Mouse (Mus musculus): Measurements from ENCODE around the gene Itga5.
"Not testable (repeated sequence)": the region's sequence is repeated elsewhere in the genome, so short reads cannot be mapped to it uniquely, and the experiment has no call there.

Itga5 gene

GRCm38 (mm10) chr15:103366376-103367149, at the start of gene Itga5:
Gene Itga5 (minus strand): TSS chr15:103366763.
- in situ Hi-C loops (cut with MboI; ENCODE audit: low sequenced_read_pairs), result no loop called here

DNA sequence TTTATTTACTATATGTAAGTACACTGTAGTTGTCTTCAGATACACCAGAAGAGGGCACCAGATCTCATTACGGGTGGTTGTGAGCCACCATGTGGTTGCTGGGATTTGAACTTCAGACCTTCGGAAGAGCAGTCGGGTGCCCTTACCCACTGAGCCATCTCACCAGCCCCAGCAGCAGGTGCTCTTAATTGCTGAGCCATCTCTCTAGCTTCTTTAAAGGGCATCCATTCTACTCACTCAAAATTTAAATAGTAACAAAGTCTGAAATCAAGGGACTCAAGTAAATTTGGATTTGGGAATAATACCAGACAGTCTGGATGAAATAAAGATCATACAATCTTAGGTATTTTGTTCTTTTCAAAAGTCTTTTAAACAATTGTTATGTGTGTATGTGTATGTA, 39.0 kb upstream of the Itga5 start:
- in situ Hi-C loops (cut with MboI; ENCODE audit: low sequenced_read_pairs), result not testable (repeated sequence)

DNA sequence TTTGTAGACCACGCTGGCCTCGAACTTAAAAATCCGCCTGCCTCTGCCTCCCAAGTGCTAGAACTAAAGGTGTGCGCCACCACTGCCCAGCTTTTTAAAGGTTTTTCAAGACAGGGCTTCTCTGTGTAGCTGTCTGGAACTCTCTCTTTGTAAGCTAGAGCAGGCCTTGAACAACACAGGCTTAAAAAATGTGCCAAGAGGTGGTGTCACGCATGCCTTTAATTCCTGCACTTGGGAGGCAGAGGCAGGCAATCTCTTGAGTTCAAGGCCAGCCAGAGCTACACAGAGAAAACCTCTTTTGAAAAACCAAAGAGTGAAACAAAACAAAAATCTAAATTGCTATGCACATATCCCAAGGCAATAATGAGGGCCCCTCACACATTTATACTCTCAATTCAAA, 34.8 kb upstream of the Itga5 start:
- in situ Hi-C loops (cut with MboI; ENCODE audit: low sequenced_read_pairs), result no loop called here

DNA sequence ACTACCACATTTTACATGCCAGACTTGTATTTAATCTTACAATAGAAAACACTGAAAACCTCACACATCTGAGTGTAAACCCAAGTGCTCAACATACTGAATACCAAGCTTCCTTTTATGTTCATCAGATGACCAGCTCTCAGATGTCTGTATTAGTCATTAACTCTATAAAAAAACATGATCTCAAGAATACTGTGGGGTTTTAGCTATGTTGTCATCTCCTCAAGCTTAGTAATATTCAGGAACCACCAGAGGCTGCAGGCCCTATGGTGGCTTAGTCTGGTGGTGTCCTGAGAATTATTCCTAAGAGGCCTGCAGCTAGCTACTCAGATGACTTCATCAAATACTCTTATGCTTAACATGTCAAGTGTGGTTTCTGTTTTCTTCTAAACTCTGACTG, 27.0 kb upstream of the Itga5 start:
- in situ Hi-C loops (cut with MboI; ENCODE audit: low sequenced_read_pairs), result no loop called here

DNA sequence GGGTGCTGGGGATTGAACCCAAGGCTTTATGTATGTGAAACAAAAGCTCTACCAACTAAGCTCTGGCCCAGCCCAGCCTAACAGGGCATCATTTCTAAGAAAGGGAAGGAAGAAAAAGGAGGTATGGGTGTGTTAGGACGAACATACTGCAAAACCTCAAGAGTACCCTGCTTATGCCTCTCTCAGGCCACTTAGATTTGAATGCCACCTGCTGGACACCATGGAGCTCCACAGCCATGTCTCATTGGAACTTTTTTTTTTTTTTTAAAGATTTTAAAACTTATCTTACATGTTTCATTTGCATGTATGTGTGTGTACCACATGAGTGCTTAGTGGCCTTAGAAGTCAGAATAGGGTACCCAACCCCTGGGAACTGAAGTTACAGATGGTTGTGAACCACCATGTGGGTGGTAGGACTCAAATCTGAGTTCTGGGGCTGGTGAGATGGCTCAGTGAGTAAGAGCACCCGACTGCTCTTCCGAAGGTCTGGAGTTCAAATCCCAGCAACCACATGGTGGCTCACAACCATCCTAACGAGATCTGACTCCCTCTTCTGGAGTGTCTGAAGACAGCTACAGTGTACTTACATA, 22.1 kb upstream of the Itga5 start:
- in situ Hi-C loops (cut with MboI; ENCODE audit: low sequenced_read_pairs), result loop anchor here (5.0 kb wide), 1 partner anchor 36 kb away; no protein-coding TSS in a partner anchor

DNA sequence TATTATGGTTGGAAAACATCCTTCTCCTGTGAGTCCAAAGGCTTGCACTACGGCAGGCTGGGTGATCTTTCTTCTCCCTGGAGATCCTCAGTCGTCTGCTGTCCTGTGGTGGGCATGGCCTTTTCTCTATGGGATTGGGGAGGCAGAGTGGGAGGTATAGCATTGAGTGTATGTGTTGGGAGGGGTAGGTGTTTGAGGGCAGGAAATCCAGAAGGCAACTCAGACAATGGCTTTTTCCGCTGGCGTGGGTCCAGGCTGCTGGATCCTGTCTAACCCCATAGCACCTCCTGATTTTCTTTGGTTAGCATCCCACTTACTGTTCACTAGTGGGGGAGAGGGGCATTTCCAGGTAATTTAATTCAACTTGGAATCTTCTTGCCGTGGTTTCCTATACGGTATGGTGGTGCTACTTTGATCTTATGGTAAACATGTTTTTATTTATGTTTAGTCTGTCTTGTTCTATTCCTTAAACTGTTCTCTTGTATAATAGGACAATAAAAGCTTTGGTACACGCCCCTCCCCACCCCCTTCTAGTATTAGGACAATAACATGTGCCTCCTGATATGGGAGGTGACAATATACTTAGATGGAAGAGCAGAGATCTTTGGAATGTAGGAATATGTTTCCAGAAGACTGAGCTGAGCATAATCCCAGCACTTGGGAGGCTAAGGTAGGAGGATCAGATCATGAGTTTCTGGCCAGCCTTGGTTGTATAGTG, 17.4 kb upstream of the Itga5 start:
- in situ Hi-C loops (cut with MboI; ENCODE audit: low sequenced_read_pairs), result no loop called here

DNA sequence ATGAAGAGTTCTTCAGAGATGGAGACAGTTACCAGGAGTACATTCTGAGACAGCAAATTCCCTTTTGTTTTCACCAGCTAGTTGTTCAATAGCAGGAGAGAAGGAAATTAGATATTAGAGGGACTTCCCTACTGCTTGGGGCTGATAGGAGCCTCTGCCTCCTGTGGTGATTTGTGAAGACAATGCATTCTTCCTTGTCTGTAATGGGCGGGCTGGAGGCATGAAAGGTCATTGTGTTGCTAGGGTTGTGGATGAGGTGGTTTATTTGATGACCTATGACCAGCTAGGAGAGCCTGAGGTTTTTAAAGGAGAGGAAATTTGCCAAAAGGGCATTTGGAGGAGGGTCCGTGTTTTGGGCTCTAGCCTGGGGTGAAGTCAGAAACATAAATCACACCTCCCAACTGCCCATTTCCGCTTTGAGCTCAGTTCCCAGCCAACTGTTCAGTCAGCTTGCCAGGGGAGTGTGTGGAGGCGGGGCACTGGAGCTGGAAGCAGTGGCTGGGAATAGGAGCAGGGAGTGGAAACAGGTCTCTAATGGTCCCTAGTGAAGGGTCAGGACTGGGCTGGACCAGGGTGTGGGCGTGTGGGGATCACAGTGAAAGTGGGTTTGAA, 16.3 kb upstream of the Itga5 start:
- in situ Hi-C loops (cut with MboI; ENCODE audit: low sequenced_read_pairs), result no loop called here

- in situ Hi-C loops (cut with MboI; ENCODE audit: low sequenced_read_pairs), result no loop called here
These were observed 15.5 kb upstream of the Itga5 start for GRCm38 (mm10) chr15:103382075-103382474.

DNA sequence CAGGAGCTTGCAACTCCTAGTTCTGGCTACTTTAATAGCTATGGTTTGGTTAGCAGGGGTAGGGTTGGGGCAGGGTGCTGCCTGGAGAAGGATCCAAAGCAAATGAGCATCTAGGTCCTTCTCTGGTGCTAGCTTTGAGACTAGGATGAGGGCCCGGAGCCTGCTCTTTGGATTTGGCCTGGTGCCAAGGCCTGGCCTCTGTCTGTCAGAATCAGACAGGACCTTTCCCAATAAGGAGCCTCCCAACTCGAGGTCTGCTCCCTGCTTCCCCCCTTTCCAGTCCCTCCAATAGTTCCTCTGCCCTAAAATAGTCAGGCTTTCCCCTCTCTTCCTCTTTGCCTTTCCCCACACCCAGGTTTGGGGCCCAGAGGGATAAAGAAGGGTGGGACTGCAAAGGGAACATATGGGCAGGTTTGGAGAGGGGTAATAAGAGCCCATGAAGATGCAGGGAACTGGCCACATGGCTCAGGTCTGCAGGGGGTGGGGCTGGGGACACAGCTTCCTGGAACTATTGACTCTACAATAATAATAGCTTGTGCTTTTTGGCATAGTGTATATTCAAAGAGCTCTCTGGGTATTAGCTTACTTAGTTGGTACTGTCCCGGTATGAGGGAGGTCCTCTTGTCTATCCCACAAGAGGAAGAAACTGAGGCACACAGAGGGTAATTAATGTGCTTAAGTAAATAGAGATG, 12.2 kb upstream of the Itga5 start:
- in situ Hi-C loops (cut with MboI; ENCODE audit: low sequenced_read_pairs), result no loop called here

DNA sequence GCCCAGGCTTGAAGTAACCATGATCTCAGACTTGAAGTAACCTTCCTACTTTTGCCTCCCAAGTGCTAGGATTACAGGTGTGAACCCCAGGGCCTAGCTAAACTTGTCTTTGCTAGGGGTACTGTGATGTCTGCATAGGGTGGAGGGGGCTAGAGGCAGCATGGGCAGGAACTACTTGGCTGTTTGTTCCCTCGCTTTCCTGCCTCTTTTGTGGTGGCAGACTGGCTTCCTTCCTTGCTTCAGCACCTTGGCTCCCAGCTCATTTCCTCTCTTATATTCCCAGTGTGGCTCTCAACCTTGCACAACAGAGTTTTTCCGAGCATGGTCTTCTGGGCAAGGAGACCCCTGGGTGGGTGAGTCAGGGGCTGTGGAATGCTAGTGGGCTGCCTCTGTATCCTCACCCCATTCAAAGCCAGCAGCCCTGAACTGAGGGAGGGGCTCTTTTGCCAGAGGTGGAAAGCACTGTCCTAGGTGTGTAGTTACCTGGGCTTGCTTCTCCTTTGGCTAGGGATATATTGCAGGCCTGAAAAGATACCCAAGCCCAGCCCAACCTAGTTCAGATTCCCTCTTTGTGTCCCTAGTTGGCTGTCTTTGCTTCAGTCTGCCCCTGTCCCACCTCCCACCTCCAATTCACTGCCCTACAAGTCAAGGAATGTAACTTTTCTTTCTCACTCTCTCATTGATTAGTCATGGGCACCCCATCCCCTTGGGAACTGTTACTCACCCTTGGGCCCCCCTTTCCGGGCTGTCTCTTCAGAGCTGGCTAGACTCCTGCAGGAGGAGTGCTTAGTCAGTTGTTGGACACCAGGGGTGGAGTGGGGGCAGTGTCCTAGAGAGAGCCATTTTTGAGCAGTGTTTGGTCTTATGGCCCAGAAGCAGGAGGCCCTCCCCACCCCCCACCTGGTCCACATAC, 11.4 kb upstream of the Itga5 start:
- in situ Hi-C loops (cut with MboI; ENCODE audit: low sequenced_read_pairs), result no loop called here

DNA sequence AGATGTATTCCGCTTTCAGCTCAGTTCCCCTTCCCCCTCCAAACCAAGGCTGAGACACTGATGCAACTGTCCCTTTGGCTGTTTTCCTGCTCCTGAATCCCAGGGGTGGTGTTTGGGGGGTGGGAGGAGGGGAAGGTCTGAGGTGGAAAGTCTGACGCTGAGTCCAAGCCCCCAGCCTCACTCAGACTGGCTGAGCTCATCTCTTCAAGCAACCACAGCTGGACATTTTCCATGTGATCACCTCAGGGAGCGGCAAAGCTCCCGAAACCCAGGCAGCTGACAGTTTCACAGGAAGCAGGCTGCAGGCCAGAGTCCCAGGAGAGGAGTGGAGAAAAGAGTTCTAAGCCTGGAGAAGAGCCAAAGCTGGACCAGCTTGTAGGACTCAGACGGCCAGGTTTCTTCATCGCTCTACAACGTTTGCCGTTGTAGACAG, 10.3 kb upstream of the Itga5 start:
- in situ Hi-C loops (cut with MboI; ENCODE audit: low sequenced_read_pairs), result no loop called here

DNA sequence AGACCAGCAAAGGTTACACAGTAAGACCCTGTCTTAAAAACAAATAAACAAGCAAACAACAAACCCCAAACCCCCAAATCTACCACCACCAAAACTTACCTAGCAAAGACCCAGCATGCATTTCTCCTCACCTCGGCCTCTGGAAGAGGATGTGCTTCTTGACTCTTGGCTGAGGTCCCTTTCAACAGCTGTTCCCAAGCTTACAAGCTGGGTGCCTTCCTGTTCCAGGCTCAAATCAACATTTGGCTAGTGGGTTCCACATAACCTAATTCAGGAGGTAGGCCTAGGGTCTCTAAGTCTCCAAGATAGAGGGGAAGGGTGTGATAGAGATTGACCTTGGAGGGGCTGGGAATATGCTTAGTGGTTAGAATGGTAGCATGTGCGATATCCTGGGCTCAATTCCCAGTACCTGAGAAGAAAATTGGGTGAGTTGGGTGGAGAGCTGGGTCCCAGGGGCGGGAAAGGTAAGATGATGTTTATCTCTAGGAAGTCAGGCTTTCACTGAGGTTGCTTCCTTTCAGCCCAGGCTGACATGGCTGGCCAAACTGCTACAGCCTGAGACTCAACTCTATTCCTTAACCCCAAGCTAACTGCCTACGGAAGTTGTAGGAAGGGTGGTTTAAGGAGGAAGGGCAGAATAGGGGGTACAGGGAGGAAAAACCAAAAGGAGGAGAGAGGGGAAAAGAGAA, 8.7 kb upstream of the Itga5 start:
- in situ Hi-C loops (cut with MboI; ENCODE audit: low sequenced_read_pairs), result no loop called here

GRCm38 (mm10) chr15:103372461-103372860, 5.9 kb upstream of the Itga5 start:
- in situ Hi-C loops (cut with MboI; ENCODE audit: low sequenced_read_pairs), result no loop called here

DNA sequence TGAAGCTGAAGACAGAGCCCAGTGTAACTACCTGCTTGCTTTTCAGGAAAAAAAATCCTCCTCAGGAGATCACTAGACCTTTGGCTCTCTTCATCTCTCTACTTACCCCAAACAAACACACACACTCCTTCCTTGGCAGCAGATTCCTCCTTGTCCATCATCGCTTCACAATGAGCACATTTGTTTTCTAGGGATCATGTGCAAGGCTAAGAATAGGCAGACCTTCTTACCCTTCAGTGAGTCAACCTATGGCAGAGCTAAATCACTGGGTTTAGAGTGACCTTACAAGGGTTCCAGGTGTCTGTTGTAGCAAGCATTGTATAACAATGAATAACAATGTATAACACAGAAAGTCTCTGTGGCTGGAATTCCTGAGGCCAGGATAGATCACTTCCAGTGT, 5.2 kb upstream of the Itga5 start:
- in situ Hi-C loops (cut with MboI; ENCODE audit: low sequenced_read_pairs), result no loop called here

DNA sequence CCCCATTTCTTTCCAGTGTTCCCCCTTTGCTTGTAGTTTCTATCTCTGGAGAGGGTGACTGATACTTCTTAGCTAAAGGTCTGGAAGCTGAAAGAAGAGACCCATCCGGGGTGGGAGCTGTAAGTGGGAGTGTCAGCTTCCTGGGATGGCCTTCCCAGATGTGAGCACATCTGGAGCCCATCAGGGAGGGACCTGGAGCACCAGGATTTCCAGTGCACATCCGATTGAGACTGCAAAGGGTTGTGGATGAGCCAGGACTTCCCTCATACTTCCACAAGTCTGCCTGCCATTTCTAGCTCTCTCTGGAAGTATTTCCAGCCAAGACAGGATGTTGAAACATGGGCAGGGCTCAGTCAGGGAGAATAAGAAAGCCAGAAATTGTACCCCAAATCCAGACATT, 4.6 kb upstream of the Itga5 start:
- in situ Hi-C loops (cut with MboI; ENCODE audit: low sequenced_read_pairs), result no loop called here

- in situ Hi-C loops (cut with MboI; ENCODE audit: low sequenced_read_pairs), result no loop called here
These were observed 3.9 kb upstream of the Itga5 start for GRCm38 (mm10) chr15:103370462-103370861.

GRCm38 (mm10) chr15:103369123-103369522, 2.6 kb upstream of the Itga5 start:
- in situ Hi-C loops (cut with MboI; ENCODE audit: low sequenced_read_pairs), result no loop called here

DNA sequence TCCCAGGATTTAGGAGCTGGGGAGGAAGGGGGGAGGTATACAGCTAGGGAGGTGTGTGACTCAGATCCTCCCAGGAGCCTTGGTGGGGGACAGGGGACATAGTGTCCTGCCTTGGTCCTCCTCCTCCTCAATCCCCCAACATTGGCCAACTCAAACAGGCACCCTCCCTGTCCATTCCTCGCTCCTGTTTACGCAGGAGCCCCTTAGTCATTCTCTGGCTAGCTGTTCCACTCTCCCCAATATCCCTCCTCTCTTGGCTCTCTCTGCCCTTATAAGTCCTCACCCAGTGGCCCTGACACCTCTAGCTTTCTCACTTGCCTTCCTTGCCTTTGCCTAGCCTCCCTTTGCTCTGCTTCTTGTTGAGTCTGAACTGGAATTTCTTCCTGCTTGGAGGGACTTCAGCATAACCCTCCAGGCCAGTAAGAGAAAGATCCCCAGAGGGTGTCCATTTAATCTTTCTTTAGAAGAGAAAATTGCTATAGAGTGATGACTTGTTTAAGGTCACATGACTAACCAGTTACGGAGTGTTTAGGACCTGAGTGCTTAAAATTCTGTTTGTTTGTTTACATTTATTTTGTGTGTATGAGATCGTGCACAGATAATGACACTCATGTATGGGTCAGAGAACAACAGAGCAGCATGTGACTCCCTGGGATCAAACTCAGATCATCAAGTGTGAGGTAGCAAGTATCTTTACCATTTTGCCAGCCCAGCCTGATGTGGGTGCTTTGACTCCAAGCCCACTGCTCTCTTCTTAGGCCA, 1.8 kb upstream of the Itga5 start:
- in situ Hi-C loops (cut with MboI; ENCODE audit: low sequenced_read_pairs), result no loop called here
